Mouse (Mus musculus) c-Kit-positive CD71-positive TER-119-negative erythroid progenitor cells, embryonic 14.5 days (primary cell): ENCODE data around the gene Ifnb1.

Experiments
- DNase-seq: peaks from one replicate; pipeline ENCODE4 v3.0.0-alpha.2; 2013; ENCODE audit warnings: low read depth

Ifnb1 gene

DNA sequence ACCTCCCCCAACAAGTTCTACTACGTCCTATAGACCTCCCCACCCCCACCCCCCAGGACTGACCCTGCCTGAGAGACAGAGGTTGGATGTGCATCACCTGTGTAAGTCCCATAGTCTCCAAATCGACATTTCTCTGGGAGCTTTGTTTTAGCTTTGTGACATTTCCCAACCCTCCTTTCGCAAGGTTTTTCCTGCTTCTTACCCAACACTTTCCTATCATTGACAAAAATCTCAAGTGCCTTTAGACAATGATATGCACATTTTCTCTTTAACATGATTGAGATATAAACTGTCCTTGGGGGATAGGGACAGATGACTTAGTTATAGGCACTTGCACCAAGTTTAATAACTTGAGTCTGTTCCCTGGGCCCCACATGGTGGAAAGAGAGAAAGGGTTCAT is 21.3 kb downstream of the Ifnb1 start:
- DNase-seq = no peak

- no peak for DNase-seq
Observed at GRCm38 (mm10) chr4:88496321-88497018, 26.1 kb downstream of the Ifnb1 start.

- DNase-seq = no peak
Observed at GRCm38 (mm10) chr4:88489622-88490021, 33.0 kb downstream of the Ifnb1 start.

DNA sequence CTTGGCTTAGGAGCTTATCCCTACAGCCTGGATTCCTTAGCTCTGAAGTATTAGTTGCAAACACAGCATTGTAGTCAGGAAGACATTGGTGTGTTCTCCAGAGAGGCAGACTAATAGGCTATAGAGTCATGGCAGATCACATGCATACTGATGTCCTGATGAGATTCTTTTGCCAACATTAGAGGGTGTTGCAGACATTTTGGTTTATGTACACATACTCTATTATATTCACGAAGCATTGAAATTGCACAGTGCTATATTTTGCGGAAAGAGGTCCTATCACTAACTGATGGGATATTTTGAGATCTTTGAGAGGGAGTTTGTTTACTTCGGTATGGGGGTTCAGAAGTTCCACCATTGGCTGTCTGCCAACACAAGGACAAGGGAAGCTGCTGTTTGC is 34.5 kb downstream of the Ifnb1 start:
- no peak for DNase-seq

DNA sequence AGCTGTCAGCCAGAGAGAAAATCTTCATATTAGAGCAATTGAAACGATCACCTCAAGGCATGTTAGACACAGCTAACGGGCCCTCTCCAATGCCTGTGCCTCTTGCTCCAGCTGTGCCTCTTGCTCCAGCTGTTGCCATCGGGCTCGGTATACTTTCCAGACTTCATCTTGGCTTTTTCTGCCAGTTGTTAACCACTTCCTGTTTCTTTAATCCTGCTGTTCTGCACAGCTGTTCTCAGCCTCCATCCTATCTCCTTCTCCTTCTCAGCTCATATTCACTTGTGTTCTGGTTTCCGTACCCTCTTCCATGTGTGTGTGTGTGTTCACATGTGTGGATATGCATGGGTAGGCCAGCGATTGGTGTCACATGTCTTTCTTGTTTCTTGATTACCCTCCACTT is 42.4 kb downstream of the Ifnb1 start:
- DNase-seq = no peak

DNA sequence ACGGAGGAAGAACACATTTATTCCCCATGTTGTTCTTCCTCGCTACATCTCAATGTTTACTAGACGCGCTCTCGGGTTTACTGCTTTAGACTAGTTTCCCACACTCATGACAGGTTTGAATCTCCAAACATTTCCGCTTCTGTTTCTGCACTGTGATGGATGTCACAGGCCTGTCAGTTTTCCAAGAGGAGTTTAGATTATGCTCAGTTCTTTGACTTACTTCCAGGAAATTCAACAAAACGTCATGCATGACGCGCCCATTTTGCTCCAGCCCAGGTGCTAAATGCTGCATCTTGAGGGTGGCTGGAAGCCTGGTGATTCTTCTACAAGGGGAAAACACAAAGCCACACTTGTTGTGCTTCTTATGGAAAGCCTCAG is 43.8 kb downstream of the Ifnb1 start:
- DNase-seq = no peak

GRCm38 (mm10) chr4:88478177-88478808 is 44.3 kb downstream of the Ifnb1 start:
- DNase-seq = no peak

DNA sequence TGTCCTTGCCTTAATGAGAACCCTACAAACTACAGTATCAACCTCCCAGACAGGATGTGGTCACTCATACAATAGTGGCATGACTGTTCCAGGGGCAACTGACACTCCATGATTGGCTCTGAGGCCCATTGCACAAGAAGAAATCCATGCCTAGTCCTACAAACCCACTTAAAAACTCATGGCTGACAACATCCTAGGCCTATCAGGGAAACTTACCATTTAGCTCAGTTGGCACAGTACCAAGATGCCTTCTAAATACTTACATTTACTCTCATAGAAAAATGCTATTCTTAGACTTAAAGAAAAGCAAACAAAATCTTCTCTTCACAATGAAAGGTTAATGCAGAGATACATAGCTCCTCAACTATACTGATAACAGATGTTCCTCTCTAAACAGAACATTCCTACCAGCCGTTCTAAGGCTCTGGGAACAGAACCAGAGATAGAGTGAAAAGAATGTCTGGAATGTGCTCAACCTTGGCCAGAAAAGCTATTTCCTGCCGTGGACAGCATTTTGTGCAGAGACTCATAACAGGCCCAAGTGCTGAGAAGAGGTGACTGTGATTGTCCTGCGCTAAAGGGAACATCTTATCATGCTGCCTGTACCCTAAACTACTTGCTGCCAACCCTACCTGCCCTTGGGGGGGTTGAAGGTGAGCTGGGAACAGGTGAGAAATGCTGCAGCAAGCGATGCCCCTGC is 45.9 kb downstream of the Ifnb1 start:
- DNase-seq = no peak

- DNase-seq = no peak
Observed at GRCm38 (mm10) chr4:88476084-88476483, 46.5 kb downstream of the Ifnb1 start.
